Mouse (Mus musculus): ENCODE measurements around the gene Rcvrn.

- no peak for TF ChIP-seq POLR2A (IDR thresholded peaks at IDR 0.05; ENCODE audit: borderline replicate concordance, control insufficient read depth, low read depth, low read length)
- TF ChIP-seq CTCF (IDR thresholded peaks at IDR 0.05; ENCODE audit: control insufficient read depth, insufficient read depth, low read length): no peak
Measured at GRCm38 (mm10) chr11:67738846-67739490, 43.8 kb downstream of the Rcvrn start.
